8 mouse cellular contexts compared by ENCODE assay signal in the genomic region with DNA sequence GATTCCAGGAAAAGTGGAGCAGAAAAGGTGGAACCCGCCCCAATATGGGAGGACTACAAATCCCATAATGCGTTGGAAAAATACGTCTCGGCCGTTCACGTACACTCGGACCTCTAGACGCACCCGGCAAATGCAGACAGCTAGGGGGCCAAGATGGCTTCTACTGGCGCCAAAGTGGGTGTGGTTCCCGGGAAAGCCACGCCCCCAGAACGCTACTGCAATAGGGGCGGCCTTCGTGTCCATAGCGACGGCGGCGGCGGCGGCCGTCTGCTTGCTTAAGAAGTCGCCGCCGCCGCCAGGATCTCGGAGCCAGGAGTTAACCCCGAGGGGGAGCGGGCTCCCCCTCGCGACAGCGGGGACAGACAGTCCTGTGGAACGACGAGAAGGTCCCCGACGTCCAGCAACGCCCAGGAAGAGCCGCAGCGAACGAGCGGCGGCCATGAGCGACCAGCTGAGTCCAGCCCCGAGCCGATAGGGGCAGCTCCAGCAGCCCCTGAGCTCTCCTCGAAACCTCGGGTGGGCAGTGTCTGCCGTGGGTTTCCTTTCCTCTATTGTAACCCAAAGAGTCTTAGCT. TPM values are rescaled to one million over a fixed set of nuclear protein-coding genes. Genes with fewer than 3 reads are reported as not detected.
A peak's percentile ranks its signal among the peaks of the same experiment; 100 is the strongest.
DNase-seq lines count a peak whose midpoint lies in the region; ATAC-seq lines count a peak whose summit lies in the region.

A gene (plus strand): TSS at position 229 of the 574 bp plus-strand sequence.

- peak; percentile 94 for DNase-seq in T-cell, adult 2 months (ENCODE audit: low spot score)
- DNase-seq in cerebellum, postnatal 36 days: peak; percentile 94 to 96
- DNase-seq in frontal cortex, postnatal 36 days (ENCODE audit: low spot score in 2 of 2): peak; percentile 95 to 97
- peak; percentile 95 for DNase-seq in left cerebral cortex, adult 18-20 months (ENCODE audit: low spot score in 2 of 2)
- DNase-seq in right cerebral cortex, adult 18-20 months: peak; percentile 98
- peak; percentile 91 for DNase-seq in urinary bladder, postnatal 10 days (ENCODE audit: low spot score)

- H3K36me3 ChIP-seq in hindbrain, embryonic 16.5 days (ENCODE audit: control insufficient read depth, insufficient read depth, low read length): no peaks in the 10 kb centered on the region; the same call in 1 of the 2 replicates
- H3K36me3 ChIP-seq in macrophage (ENCODE audit: inconsistent target): no peaks in the 10 kb centered on the region

- peak within 1 kb of the TSS; percentile 75 for H3K4me2 ChIP-seq in hindbrain, embryonic 16.5 days (ENCODE audit: low read length)

- H3K27ac ChIP-seq in hindbrain, embryonic 16.5 days (ENCODE audit: low read depth, low read length): peak within 1 kb of the TSS; percentile 89
- H3K27ac ChIP-seq in macrophage: peak within 1 kb of the TSS; percentile 35

- no peaks in the 10 kb centered on the region for H3K79me2 ChIP-seq in macrophage (ENCODE audit: inconsistent target)

- H3K4me3 ChIP-seq in hindbrain, embryonic 16.5 days (ENCODE audit: low read length): peak within 1 kb of the TSS; percentile 69
- H3K4me3 ChIP-seq in macrophage (ENCODE audit: inconsistent target): peak within 1 kb of the TSS; percentile 35

- no peaks in the 10 kb centered on the region for H3K27me3 ChIP-seq in hindbrain, embryonic 16.5 days (replicated peaks; ENCODE audit: control insufficient read depth, insufficient read depth, low read length)

- H3K9me3 ChIP-seq in hindbrain, embryonic 16.5 days (ENCODE audit: control insufficient read depth, low read length): no peaks in the 10 kb centered on the region

- 0% methylated on average over 48 of the region's 48 CpGs for WGBS in hindbrain, embryonic 16.5 days
- 0% methylated on average over 41 of the region's 48 CpGs for WGBS in macrophage (ENCODE audit: missing documents)

- H3K4me1 ChIP-seq in hindbrain, embryonic 16.5 days (ENCODE audit: control insufficient read depth, insufficient read depth, low read depth, low read length): peaks cover 3% of the 10 kb centered on the region; the same call in 1 of the 2 replicates

- peak; percentile 99 for ATAC-seq in hindbrain, embryonic 16.5 days

- H3K9ac ChIP-seq in hindbrain, embryonic 16.5 days (ENCODE audit: low read depth, low read length): peak within 1 kb of the TSS; percentile 76

RNA-seq across cellular contexts. Expression of the gene that starts here (rescaled TPM):
- 3.3 TPM in 2 replicates for polyA plus RNA-seq in hindbrain, embryonic 16.5 days (2015; fragmentation: Nextera tagmentation; extraction: Ambion mirVana)
- total RNA-seq in left cerebral cortex, adult 18-20 months (2021): 1 to 10 TPM; 1.9 to 3.0 TPM
- total RNA-seq in macrophage (2018; cell fraction: chromatin; rRNA removed): 1 to 10 TPM in 2 of 26 experiments, under 1 TPM in 5, not detected in 19; 0.16 to 2.2 (median 0.66) TPM
- total RNA-seq in macrophage (2018; cell fraction: cytosol; rRNA removed): under 1 TPM in 15 of 26 experiments, not detected in 11; 0.03 to 0.67 (median 0.09) TPM
- total RNA-seq in macrophage (2018; cell fraction: nucleus; rRNA removed): 1 to 10 TPM in 2 of 26 experiments, under 1 TPM in 2, not detected in 22; 0.30 to 1.8 (median 0.77) TPM
- 0.06 to 0.07 TPM in 2 of 3 replicates, not detected in the other for polyA plus RNA-seq in macrophage (2018)

Comparison
In these comparisons a context has a peak if more than half of its experiments do, and no peak if none do; other contexts are left out.
1. Peak in every context shown above with its lines: DNase-seq, ATAC-seq, H3K4me3 ChIP-seq and H3K27ac ChIP-seq.